ENCODE assay signal across 14 mouse cellular contexts in the genomic region with DNA sequence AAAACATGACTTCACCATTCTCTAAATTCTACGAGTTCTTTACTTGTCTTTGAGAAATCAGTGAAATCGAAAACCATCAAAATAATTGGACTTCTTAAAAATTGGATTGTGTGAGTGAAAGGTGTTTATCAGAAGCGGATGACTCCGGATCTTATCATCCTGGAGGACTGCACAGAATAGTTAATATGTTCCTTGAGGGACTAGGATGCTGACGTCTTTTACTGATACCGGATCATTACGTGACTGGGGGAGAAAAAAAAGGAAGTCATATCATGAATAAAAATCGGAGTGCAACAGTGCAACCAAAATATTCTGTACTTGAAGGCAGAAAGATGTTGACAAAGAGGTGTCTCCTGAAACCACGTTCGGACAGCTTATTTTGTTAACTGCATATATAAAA. TPM values are rescaled to one million over a fixed set of nuclear protein-coding genes. Genes with fewer than 3 reads are reported as not detected.
DNase-seq lines count a peak whose midpoint lies in the region; ATAC-seq and TF ChIP-seq lines count a peak whose summit lies in the region.
"Had no signal": no experiment of that assay in that cellular context is flagged by ENCODE, and none has a peak within 500 bp of the region (broad histone marks: within the 10 kb centered on the region; RNA-seq: fewer than 3 reads in every experiment).

Gene Adcyap1 (plus strand): TSS at position 301 of the 400 bp plus-strand sequence.

- no peaks in the 10 kb centered on the region for H3K36me3 ChIP-seq in embryonic facial prominence, embryonic 14.5 days (ENCODE audit: control insufficient read depth, insufficient read depth, low read length)
- H3K36me3 ChIP-seq in hindbrain, embryonic 15.5 days: no peaks in the 10 kb centered on the region
- no peaks in the 10 kb centered on the region for H3K36me3 ChIP-seq in midbrain, embryonic 13.5 days
- no peaks in the 10 kb centered on the region for H3K36me3 ChIP-seq in lung, postnatal 0 days (ENCODE audit: insufficient read depth, low read length)
- H3K36me3 ChIP-seq: lung, embryonic 15.5 days had no signal

- 31% methylated on average over 10 of the region's 10 CpGs for WGBS in cerebellum, adult 2 months
- WGBS in embryonic facial prominence, embryonic 14.5 days: 26% methylated on average over 10 of the region's 10 CpGs
- 24% methylated on average over 10 of the region's 10 CpGs for WGBS in hindbrain, embryonic 15.5 days
- 24% methylated on average over 10 of the region's 10 CpGs for WGBS in midbrain, embryonic 13.5 days
- 31% methylated on average over 10 of the region's 10 CpGs for WGBS in lung, postnatal 0 days

- H3K9me3 ChIP-seq in embryonic facial prominence, embryonic 14.5 days (ENCODE audit: control insufficient read depth, low read length): no peaks in the 10 kb centered on the region
- H3K9me3 ChIP-seq in hindbrain, embryonic 15.5 days: no peaks in the 10 kb centered on the region
- no peaks in the 10 kb centered on the region for H3K9me3 ChIP-seq in midbrain, embryonic 13.5 days
- H3K9me3 ChIP-seq in lung, postnatal 0 days (ENCODE audit: low read length): no peaks in the 10 kb centered on the region
- H3K9me3 ChIP-seq: lung, embryonic 15.5 days had no signal

- TF ChIP-seq CTCF in cerebellum, adult 2 months (IDR thresholded peaks at IDR 0.05; ENCODE audit: borderline replicate concordance, insufficient read depth, low read depth, low read length): no peak
- TF ChIP-seq CTCF in lung, postnatal 0 days (IDR thresholded peaks at IDR 0.05): no peak

- H3K27me3 ChIP-seq in cerebellum, adult 2 months (ENCODE audit: control insufficient read depth, insufficient read depth, low read length): peaks cover 5% of the 10 kb centered on the region; the same call in 1 of the 2 replicates
- H3K27me3 ChIP-seq in embryonic facial prominence, embryonic 14.5 days (replicated peaks; ENCODE audit: control insufficient read depth, insufficient read depth, low read length): peaks cover 66% of the 10 kb centered on the region
- H3K27me3 ChIP-seq in hindbrain, embryonic 15.5 days: peaks cover 25% of the 10 kb centered on the region
- H3K27me3 ChIP-seq in midbrain, embryonic 13.5 days: peaks cover 68% of the 10 kb centered on the region
- H3K27me3 ChIP-seq in lung, postnatal 0 days (replicated peaks; ENCODE audit: insufficient read depth, low read length): peaks cover 30% of the 10 kb centered on the region

- TF ChIP-seq EP300 in lung, postnatal 0 days (IDR thresholded peaks at IDR 0.05): no peak

- no peak within 1 kb of the TSS for H3K4me3 ChIP-seq in cerebellum, adult 2 months (replicated peaks; ENCODE audit: insufficient read depth, low read depth, low read length)
- H3K4me3 ChIP-seq in embryonic facial prominence, embryonic 14.5 days (ENCODE audit: low read depth, low read length): no peak within 1 kb of the TSS
- peak within 1 kb of the TSS; percentile 48 for H3K4me3 ChIP-seq in hindbrain, embryonic 15.5 days
- H3K4me3 ChIP-seq in midbrain, embryonic 13.5 days (replicated peaks): peak within 1 kb of the TSS; percentile 49
- no peak within 1 kb of the TSS for H3K4me3 ChIP-seq in lung, postnatal 0 days (ENCODE audit: low read depth, low read length)
- H3K4me3 ChIP-seq: lung, embryonic 15.5 days; myocyte had no signal

- no peak for DNase-seq in cerebellum, adult 2 months
- no peak for DNase-seq in cerebellum, postnatal 4 days (ENCODE audit: low spot score in 2 of 2)
- no peak for DNase-seq in embryonic facial prominence, embryonic 14.5 days (ENCODE audit: low spot score)
- no peak for DNase-seq in lung, postnatal 0 days (ENCODE audit: low spot score)
- DNase-seq in cerebellum, postnatal 14 days: no peak
- DNase-seq in lung, postnatal 14 days: no peak
- DNase-seq: gastrocnemius, postnatal 14 days; layer of hippocampus, postnatal 36 days had no signal

- TF ChIP-seq POLR2A in cerebellum, adult 2 months (IDR thresholded peaks at IDR 0.05; ENCODE audit: borderline replicate concordance, insufficient read depth, low read length): no peak

- no peak within 1 kb of the TSS for H3K9ac ChIP-seq in embryonic facial prominence, embryonic 14.5 days (ENCODE audit: low read depth, low read length)
- peak within 1 kb of the TSS; percentile 51 for H3K9ac ChIP-seq in hindbrain, embryonic 15.5 days
- H3K9ac ChIP-seq in midbrain, embryonic 13.5 days (replicated peaks): peak within 1 kb of the TSS; percentile 73
- no peak within 1 kb of the TSS for H3K9ac ChIP-seq in lung, postnatal 0 days (replicated peaks; ENCODE audit: low read depth)
- H3K9ac ChIP-seq: lung, embryonic 15.5 days had no signal

- no peak for ATAC-seq in embryonic facial prominence, embryonic 14.5 days (ENCODE audit: low read depth)
- ATAC-seq in hindbrain, embryonic 15.5 days (ENCODE audit: low FRiP score, low read depth): no peak
- no peak for ATAC-seq in midbrain, embryonic 13.5 days
- no peak for ATAC-seq in lung, postnatal 0 days

- no peaks in the 10 kb centered on the region for H3K4me1 ChIP-seq in cerebellum, adult 2 months (ENCODE audit: control insufficient read depth, insufficient read depth, low read length)
- peaks cover 24% of the 10 kb centered on the region for H3K4me1 ChIP-seq in embryonic facial prominence, embryonic 14.5 days (ENCODE audit: control insufficient read depth, insufficient read depth, low read length)
- H3K4me1 ChIP-seq in hindbrain, embryonic 15.5 days (replicated peaks): peaks cover 45% of the 10 kb centered on the region
- H3K4me1 ChIP-seq in midbrain, embryonic 13.5 days (replicated peaks): peaks cover 38% of the 10 kb centered on the region
- no peaks in the 10 kb centered on the region for H3K4me1 ChIP-seq in lung, postnatal 0 days (ENCODE audit: insufficient read depth, low read depth, low read length)

- H3K4me2 ChIP-seq in embryonic facial prominence, embryonic 14.5 days (ENCODE audit: low read depth, low read length): peak within 1 kb of the TSS; percentile 18; the same call in 1 of the 2 replicates
- H3K4me2 ChIP-seq in hindbrain, embryonic 15.5 days: peak within 1 kb of the TSS; percentile 74
- H3K4me2 ChIP-seq in midbrain, embryonic 13.5 days (replicated peaks): peak within 1 kb of the TSS; percentile 80
- H3K4me2 ChIP-seq in lung, postnatal 0 days (replicated peaks; ENCODE audit: low read depth, low read length): no peak within 1 kb of the TSS

- H3K27ac ChIP-seq in cerebellum, adult 2 months (ENCODE audit: insufficient read depth, low read length): no peak within 1 kb of the TSS
- no peak within 1 kb of the TSS for H3K27ac ChIP-seq in embryonic facial prominence, embryonic 14.5 days (replicated peaks; ENCODE audit: low read depth, low read length)
- peak within 1 kb of the TSS; percentile 84 for H3K27ac ChIP-seq in hindbrain, embryonic 15.5 days (replicated peaks)
- H3K27ac ChIP-seq in midbrain, embryonic 13.5 days: peak within 1 kb of the TSS; percentile 88
- H3K27ac ChIP-seq in lung, postnatal 0 days (ENCODE audit: low read length): no peak within 1 kb of the TSS
- H3K27ac ChIP-seq: lung, embryonic 15.5 days had no signal

RNA-seq across cellular contexts. Expression of gene Adcyap1, which starts in this region (rescaled TPM):
- polyA plus RNA-seq in cerebellum, adult 2 months (2012; rRNA removed): 19.1 and 23.2 TPM in 2 replicates
- 3.8 and 4.8 TPM in 2 replicates for polyA plus RNA-seq in embryonic facial prominence, embryonic 14.5 days (2014; fragmentation: Nextera tagmentation; extraction: Ambion mirVana)
- 28.4 and 33.8 TPM in 2 replicates for polyA plus RNA-seq in hindbrain, embryonic 15.5 days (2015; fragmentation: Nextera tagmentation; extraction: Ambion mirVana)
- polyA plus RNA-seq in midbrain, embryonic 13.5 days (2015; fragmentation: Nextera tagmentation; extraction: Ambion mirVana): 18.8 and 20.3 TPM in 2 replicates
- polyA plus RNA-seq in lung, postnatal 0 days (2015; fragmentation: Nextera tagmentation; extraction: Ambion mirVana): 0.17 and 0.20 TPM in 2 replicates
- polyA plus RNA-seq: heart, embryonic 16.5 days; kidney, embryonic 14.5 days had no signal

Comparison
In these comparisons a context has a peak if more than half of its experiments do, and no peak if none do; other contexts are left out.
1. H3K27ac ChIP-seq: peak in hindbrain, embryonic 15.5 days (single experiment) and midbrain, embryonic 13.5 days (single experiment); none in cerebellum, adult 2 months (single experiment), embryonic facial prominence, embryonic 14.5 days (single experiment) and lung, postnatal 0 days (single experiment).
2. H3K4me3 ChIP-seq: peak in hindbrain, embryonic 15.5 days (single experiment) and midbrain, embryonic 13.5 days (single experiment); none in cerebellum, adult 2 months (single experiment), embryonic facial prominence, embryonic 14.5 days (single experiment) and lung, postnatal 0 days (single experiment).
3. H3K9ac ChIP-seq: peak in hindbrain, embryonic 15.5 days (single experiment) and midbrain, embryonic 13.5 days (single experiment); none in embryonic facial prominence, embryonic 14.5 days (single experiment) and lung, postnatal 0 days (single experiment).